Mouse (Mus musculus): ENCODE results near the gene Satb1.

GRCm38 (mm10) chr17:51762503-51762902 lies 70.6 kb downstream of the Satb1 start:
- TF ChIP-seq CTCF (IDR thresholded peaks at IDR 0.05; ENCODE audit: borderline replicate concordance, insufficient read depth, low read depth, low read length) (no peak), POLR2A (IDR thresholded peaks at IDR 0.05; ENCODE audit: borderline replicate concordance, insufficient read depth, low read length) (no peak)

Data from cerebellum, adult 2 months (tissue).